Mouse (Mus musculus) heart, adult 18-20 months (tissue): ENCODE results near the gene Caskin2. TPM values are rescaled to one million over a fixed set of nuclear protein-coding genes. Genes with fewer than 3 reads are reported as not detected.
"Not testable (repeated sequence)": the region's sequence is repeated elsewhere in the genome, so short reads cannot be mapped to it uniquely, and the experiment has no call there.

Source experiments
- DNase-seq, 2 experiments: peaks; one replicate each; pipeline ENCODE4 v3.0.0; 2021 to 2022; ENCODE audit warnings: mixed read lengths in 1 of 2
- microRNA-seq, 2 experiments: library from miRNA; unstranded; fragments of <30 nt; microRNA quantifications; one replicate each; pipeline ENCODE4 v1.2.0; 2022
- total RNA-seq, 2 experiments: library from RNA; stranded (reverse); gene quantifications; 2 replicates each; pipeline ENCODE4 v1.2.3; 2021

Gene Caskin2
- total RNA-seq, 2 experiments from 2014 or later: 39.2 to 42.9 TPM

- DNase-seq: no peak
Observed at GRCm38 (mm10) chr11:115764698-115765097, 48.7 kb downstream of the Caskin2 start.

GRCm38 (mm10) chr11:115762176-115762575 lies 51.3 kb downstream of the Caskin2 start:
- DNase-seq: not testable (repeated sequence)

GRCm38 (mm10) chr11:115753485-115753884 lies 60.0 kb downstream of the Caskin2 start:
- no peak for DNase-seq

- no peak for DNase-seq
Observed at GRCm38 (mm10) chr11:115752653-115753052, 60.8 kb downstream of the Caskin2 start.

- no peak for DNase-seq
Observed at GRCm38 (mm10) chr11:115751725-115752124, 61.7 kb downstream of the Caskin2 start.

GRCm38 (mm10) chr11:115749834-115750233 lies 63.6 kb downstream of the Caskin2 start:
- no peak for DNase-seq

Small RNA genes within 50 kb of the gene (microRNA-seq; reads per million reads assigned to microRNA genes)
- 0.76 to 0.81 reads per million in 2 experiments for gene Mir5621

Other genes starting within 250 kb of the Caskin2 start
- 10 to 100 TPM; 18.3 to 20.0 TPM for gene Nup85, start 249.2 kb downstream of the Caskin2 start, total RNA-seq
- 10 to 100 TPM; 81.0 to 83.5 TPM for gene Mrps7, start 209.7 kb downstream of the Caskin2 start, total RNA-seq
- gene Gga3, start 209.6 kb downstream of the Caskin2 start, total RNA-seq: 10 to 100 TPM; 16.1 to 19.0 TPM
- gene Mif4gd, start 200.7 kb downstream of the Caskin2 start, total RNA-seq: 10 to 100 TPM; 51.1 to 54.2 TPM
- gene Slc25a19, start 185.3 kb downstream of the Caskin2 start, total RNA-seq: 10 to 100 TPM; 35.3 to 38.3 TPM
- 100 to 1,000 TPM in 1 of 2 experiments, 10 to 100 TPM in 1; 98.4 to 111 TPM for gene Grb2, start 105.0 kb downstream of the Caskin2 start, total RNA-seq
- gene Tmem94, start 48.2 kb downstream of the Caskin2 start, total RNA-seq: 100 to 1,000 TPM in 1 of 2 experiments, 10 to 100 TPM in 1; 96.6 to 104 TPM
- 1 to 10 TPM; 7.1 to 8.5 TPM for gene Tsen54, start 1.1 kb upstream of the Caskin2 start, total RNA-seq
- 10 to 100 TPM; 17.5 to 18.2 TPM for gene Llgl2, start 10.4 kb upstream of the Caskin2 start, total RNA-seq
- not detected for gene Myo15b, start 44.8 kb upstream of the Caskin2 start, total RNA-seq
- gene Smim5, start 86.3 kb upstream of the Caskin2 start, total RNA-seq: 1 to 10 TPM; 8.2 to 8.8 TPM
- not detected for gene Smim6, start 98.4 kb upstream of the Caskin2 start, total RNA-seq
- gene Sap30bp, start 119.6 kb upstream of the Caskin2 start, total RNA-seq: 10 to 100 TPM; 19.0 to 19.9 TPM
- gene Recql5, start 119.8 kb upstream of the Caskin2 start, total RNA-seq: 1 to 10 TPM; 7.5 to 7.8 TPM
- 1 to 10 TPM; 1.9 to 3.7 TPM for gene Itgb4, start 161.1 kb upstream of the Caskin2 start, total RNA-seq
- 10 to 100 TPM; 14.1 to 15.0 TPM for gene Galk1, start 199.1 kb upstream of the Caskin2 start, total RNA-seq
- gene H3f3b, start 214.3 kb upstream of the Caskin2 start, total RNA-seq: 100 to 1,000 TPM in 1 of 2 experiments, 10 to 100 TPM in 1; 98.0 to 107 TPM
- 1 to 10 TPM; 5.2 to 7.8 TPM for gene Unk, start 216.7 kb upstream of the Caskin2 start, total RNA-seq